Mouse (Mus musculus) thymus, postnatal 14 days (tissue): ENCODE data around the gene Olfr625-ps1.
A peak's percentile ranks its signal among the peaks of the same experiment; 100 is the strongest.
"Not testable (repeated sequence)": the region's sequence is repeated elsewhere in the genome, so short reads cannot be mapped to it uniquely, and the experiment has no call there.

Experiments used
- DNase-seq: peaks from one replicate; pipeline ENCODE4 v3.0.0; 2021

Olfr625-ps1 gene

DNA sequence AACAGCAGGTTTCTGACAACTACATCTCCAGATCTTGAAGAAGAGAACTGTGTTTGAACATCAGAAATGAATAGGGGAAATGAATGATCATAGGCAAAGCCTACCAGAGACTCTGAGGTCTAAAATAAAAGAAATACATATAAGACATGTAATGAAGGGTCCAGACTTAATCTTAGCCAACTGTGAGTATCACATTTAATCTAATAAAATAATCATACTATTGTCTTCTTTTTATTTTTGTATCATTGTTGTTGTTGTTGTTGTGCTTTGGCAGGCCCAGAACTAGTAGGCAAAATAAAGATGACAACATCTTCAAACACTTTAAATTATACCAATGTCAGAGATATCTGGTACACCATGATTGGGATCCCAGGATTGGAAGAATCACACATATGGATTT lies at the start of gene Olfr625-ps1:
Gene Olfr625-ps1 (plus strand): TSS at position 301 of the 400 bp plus-strand sequence.
- DNase-seq: no peak

GRCm38 (mm10) chr7:103636795-103637194 lies 45.7 kb upstream of the Olfr625-ps1 start:
- no peak for DNase-seq

DNA sequence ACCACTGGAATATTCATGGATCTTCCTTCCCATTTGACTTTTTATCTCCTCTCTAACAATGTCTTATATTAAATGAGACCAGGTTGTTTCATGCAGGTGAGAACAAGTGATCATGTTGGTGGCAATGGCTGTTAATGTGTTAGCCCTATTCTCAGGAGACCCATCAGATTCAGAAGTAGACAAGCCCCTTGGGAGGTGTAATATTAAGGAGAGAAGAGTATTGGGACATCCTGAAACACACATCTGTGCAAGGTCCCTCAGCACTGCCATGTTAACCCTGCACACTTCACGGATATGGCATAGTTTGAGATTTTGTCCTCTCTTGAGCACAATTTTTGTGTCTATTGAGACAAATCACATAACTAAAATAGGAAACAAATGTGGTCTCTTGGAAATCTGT lies 39.9 kb upstream of the Olfr625-ps1 start, which contains the start of gene Olfr622:
Gene Olfr622 (minus strand): TSS at position 101 of the 400 bp plus-strand sequence.
- DNase-seq: no peak

DNA sequence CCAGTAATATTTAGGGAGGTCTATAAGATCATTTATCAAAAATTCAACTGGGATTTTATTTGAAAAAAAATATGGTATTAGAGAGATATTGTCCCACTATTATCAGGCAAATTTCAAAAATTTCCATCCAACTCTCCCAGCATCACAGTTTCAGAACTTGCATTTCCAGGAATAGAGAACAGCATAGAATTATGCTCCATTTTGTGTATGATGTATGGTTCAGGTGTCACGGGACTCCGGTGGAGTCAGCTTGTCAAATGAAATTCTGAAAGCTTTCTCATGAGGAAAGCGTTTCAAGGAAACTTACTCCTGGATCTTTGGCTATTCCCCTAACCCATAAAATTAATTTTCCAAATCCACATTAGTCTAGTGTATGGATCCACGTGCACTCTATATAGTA lies 38.5 kb upstream of the Olfr625-ps1 start:
- DNase-seq: no peak

- DNase-seq: no peak
Observed at GRCm38 (mm10) chr7:103663598-103663997, 18.9 kb upstream of the Olfr625-ps1 start, which contains the start of gene Olfr623. Gene Olfr623 (minus strand): TSS chr7:103663698.

- no peak for DNase-seq
Observed at GRCm38 (mm10) chr7:103671091-103671490, 11.4 kb upstream of the Olfr625-ps1 start, which contains the start of gene Olfr624. Gene Olfr624 (minus strand): TSS chr7:103671191.

GRCm38 (mm10) chr7:103699469-103699868 lies 16.9 kb downstream of the Olfr625-ps1 start:
- no peak for DNase-seq

DNA sequence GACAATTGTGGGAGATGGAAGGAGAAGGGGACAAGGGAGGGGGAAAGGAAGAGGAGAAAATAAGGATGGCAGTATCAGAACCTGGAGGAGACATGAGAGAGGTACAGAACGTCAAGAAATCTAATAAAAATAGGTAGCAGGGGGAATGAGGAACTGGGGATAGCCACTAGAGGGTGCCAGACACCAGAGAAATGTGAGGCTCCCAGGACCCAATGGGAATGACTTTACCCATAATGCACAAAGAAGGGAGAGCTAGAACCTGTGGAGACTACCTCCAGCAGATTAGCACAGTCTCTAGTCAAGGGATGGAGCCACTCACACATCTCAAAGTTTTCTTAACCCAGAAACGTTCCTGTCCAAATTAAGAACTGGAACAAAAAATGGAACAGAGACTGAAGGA lies 29.5 kb downstream of the Olfr625-ps1 start:
- peak; percentile 14 for DNase-seq

DNA sequence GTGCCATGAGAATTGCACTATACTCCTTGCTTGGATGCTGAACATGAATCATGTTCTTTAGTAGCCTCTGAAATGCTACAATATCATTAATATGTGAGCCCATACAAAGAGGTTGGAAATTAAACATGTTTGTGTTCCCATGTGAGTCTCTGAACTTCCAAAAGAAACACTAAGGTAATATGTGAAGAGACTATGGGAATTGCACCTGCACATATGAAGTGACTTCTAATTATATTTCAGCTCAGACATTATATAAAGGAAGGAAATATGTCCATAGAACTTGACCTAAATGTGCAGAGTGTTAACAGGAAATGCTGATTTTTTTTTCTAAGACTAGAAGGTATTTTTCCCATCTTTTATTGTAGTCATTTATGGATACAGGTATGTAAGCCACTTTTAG lies 31.9 kb downstream of the Olfr625-ps1 start, which contains the start of gene Olfr243:
Gene Olfr243 (plus strand): TSS at position 301 of the 400 bp plus-strand sequence.
- no peak for DNase-seq

DNA sequence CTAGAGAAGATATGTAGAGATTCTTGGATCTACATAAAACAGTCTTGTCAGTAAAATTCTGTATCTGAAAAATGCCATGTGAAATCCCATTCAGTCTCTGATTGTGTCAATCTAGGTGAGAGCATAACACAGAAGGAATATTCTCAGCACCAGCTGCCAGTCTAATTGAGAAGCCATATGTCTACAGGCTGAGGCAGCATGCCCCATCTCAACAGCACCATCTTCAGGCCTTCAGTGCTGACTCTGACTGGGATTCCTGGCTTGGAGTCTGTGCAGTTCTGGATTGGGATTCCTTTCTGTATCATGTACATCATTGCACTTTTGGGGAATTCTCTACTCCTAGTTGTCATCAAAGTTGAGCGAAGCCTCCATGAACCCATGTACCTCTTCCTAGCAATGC lies 33.9 kb downstream of the Olfr625-ps1 start:
- DNase-seq: not testable (repeated sequence)

DNA sequence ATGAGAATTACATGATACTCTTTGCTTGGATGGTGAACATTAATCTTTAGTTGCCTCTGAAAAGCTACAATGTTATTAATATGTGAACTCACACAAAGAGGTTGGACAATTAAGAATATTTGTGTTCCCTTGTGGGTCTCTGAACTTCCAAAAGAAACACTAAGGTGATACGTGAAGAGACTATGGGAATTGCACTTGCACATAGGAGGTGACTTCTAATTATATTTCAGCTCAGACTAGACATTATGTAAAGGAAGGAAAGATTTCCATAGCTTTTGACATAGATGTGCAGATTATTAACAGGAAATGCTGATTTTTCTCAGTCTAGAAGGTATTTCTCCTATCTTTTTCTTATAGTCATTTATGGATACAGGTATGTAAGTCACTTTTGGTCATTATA lies 47.6 kb downstream of the Olfr625-ps1 start, which contains the start of gene Olfr628:
Gene Olfr628 (plus strand): TSS at position 301 of the 400 bp plus-strand sequence.
- DNase-seq: no peak
